Mouse (Mus musculus) neutrophil, adult 5-6 weeks (primary cell): ENCODE results near the gene Mocs3. TPM values are rescaled to one million over a fixed set of nuclear protein-coding genes. Genes with fewer than 3 reads are reported as not detected.

Experiments used
- ATAC-seq: fragments of 151-379, 151-347 bp; 2 replicates; pipeline ENCODE4 v1.8.0; 2017; ENCODE audit warnings: mild to moderate bottlenecking, moderate TSS enrichment; ENCODE audit not compliant: insufficient number of reproducible peaks, poor library complexity, low FRiP score, severe bottlenecking; ENCODE audit errors: extremely low read depth
- total RNA-seq: library from RNA; stranded (forward); fragments of 200-1000 nt; gene quantifications from 2 replicates; pipeline ENCODE4 v1.2.3, GENCODE M21; 2017

Gene Mocs3
- total RNA-seq, 1 experiment from 2014 or later: 4.7 TPM

DNA sequence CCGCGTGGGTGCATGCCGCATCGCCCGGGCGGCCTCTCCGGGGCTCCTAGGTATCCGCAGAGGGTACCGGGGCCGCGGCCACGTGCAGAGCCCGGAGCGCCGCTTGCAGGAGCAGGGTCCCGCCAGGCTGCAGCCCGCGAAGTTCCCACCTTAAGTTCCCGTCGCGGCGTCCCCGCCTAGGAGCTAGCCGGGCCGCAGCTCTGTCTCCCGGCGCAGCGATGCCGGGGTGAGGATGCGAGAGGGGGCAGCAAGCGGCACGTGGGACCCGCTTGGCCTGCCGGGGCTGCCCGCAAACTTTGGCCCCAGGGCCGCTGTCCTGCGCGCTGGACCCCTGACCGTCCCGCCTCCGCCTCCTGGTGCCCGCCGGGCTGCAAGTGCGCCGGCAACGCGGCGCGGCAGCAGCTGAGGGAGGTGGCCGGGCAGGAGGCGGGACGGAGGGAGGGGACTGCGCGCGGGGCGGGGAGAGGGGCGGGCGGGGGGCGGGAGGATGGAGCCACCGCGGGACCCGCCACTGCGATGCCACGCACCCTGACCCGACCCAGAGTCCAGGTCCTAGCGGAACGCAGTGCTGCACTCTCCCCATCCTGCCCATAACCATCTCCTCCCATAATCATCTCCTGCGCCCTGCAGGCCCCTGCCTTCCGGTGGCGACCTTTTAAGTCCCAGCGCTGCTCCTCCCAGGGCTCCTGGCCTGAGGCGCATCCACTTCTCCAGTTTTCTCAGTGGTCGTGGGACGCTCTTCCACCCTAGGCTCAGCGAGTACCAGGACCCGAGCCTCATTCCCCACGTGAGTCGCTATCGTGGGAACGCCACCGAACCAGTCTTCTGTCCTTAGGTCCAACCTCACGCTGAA is 50.5 kb downstream of the Mocs3 start:
- ATAC-seq: no peak

DNA sequence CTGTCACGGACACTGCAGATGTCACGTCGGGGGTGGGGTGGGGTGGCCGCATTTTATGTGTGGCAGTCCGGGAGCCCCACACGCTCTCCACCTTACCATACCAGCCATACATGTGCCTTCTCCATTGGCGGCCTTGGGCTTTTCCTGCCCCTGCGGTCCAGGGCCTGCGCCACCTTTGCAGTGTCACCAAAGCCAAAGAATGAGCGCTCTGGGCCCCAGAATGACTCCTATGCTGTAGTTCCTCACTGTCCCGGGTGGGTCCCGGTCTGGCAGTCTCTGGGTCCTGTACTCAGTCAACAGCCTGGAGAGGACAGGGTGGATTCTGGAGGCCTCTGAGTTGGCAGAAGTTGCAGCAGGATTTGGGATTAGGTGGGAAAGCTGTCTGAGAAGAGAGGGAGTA is 51.2 kb downstream of the Mocs3 start, which contains the start of gene Kcng1:
TSS of gene Kcng1 (minus strand) at position 155 of the 400 bp plus-strand sequence.
- no peak for ATAC-seq

Other genes with a start within 250 kb of the Mocs3 start
- gene Ripor3, start 220.0 kb upstream of the Mocs3 start, total RNA-seq: 0.25 and 0.58 TPM in 2 replicates
- gene Pard6b, start 149.6 kb upstream of the Mocs3 start, total RNA-seq: 1.3 and 2.5 TPM in 2 replicates
- 8.1 and 13.3 TPM in 2 replicates for gene Adnp, start 23.5 kb upstream of the Mocs3 start, total RNA-seq
- 42.1 and 44.1 TPM in 2 replicates for gene Gm20716, start 258 bp upstream of the Mocs3 start, total RNA-seq
- 27.6 and 36.0 TPM in 2 replicates for gene Dpm1, start within 50 bp of the Mocs3 start, total RNA-seq
- not detected in 2 replicates for gene Kcng1, start 51.1 kb downstream of the Mocs3 start, total RNA-seq